Mouse (Mus musculus) heart, postnatal 10 days (tissue): Measurements from ENCODE around the gene Olfr599. TPM values are rescaled to one million over a fixed set of nuclear protein-coding genes. Genes with fewer than 3 reads are reported as not detected.
"Not testable (repeated sequence)": the region's sequence is repeated elsewhere in the genome, so short reads cannot be mapped to it uniquely, and the experiment has no call there.

Experiments used
- DNase-seq, 2 experiments: peaks; one replicate each; pipeline ENCODE4 v3.0.0; 2021
- intact Hi-C: fragments of 180-260 bp; cut with DNase I; formaldehyde crosslinking; loops from one replicate; pipeline ENCODE4 v1.15.1; 2025
- total RNA-seq, 2 experiments: library from RNA; stranded (reverse); gene quantifications; 2 replicates each; pipeline ENCODE4 v1.2.3; 2021

Gene Olfr599
- not detected for total RNA-seq

- no peak for DNase-seq
- intact Hi-C loops: no loop called here
These were observed at the start of gene Olfr599 for GRCm38 (mm10) chr7:103335617-103336016. Olfr599 (plus strand) TSS chr7:103335917.

- intact Hi-C loops, DNase-seq: not testable (repeated sequence)
These were observed 30.4 kb upstream of the Olfr599 start, which contains the start of gene Olfr596 for GRCm38 (mm10) chr7:103305348-103305747. Olfr596 (plus strand) TSS chr7:103305648.

- DNase-seq, intact Hi-C loops: not testable (repeated sequence)
These were observed 19.7 kb upstream of the Olfr599 start, which contains the start of gene Olfr597 for GRCm38 (mm10) chr7:103316015-103316414. Olfr597 (plus strand) TSS chr7:103316315.

GRCm38 (mm10) chr7:103323268-103323667 lies 12.4 kb upstream of the Olfr599 start, which contains the start of gene Olfr598:
Olfr598 (plus strand) TSS chr7:103323568.
- DNase-seq: no peak
- intact Hi-C loops: no loop called here

- intact Hi-C loops: no loop called here
- no peak for DNase-seq
These were observed 13.9 kb downstream of the Olfr599 start, which contains the start of gene Olfr600 for GRCm38 (mm10) chr7:103349569-103349968. Olfr600 (minus strand) TSS chr7:103349669.

- no peak for DNase-seq
- intact Hi-C loops: no loop called here
These were observed 26.8 kb downstream of the Olfr599 start, which contains the start of gene Olfr601 for GRCm38 (mm10) chr7:103362555-103362954. Olfr601 (minus strand) TSS chr7:103362655.

- no peak for DNase-seq
- intact Hi-C loops: no loop called here
These were observed 50.4 kb downstream of the Olfr599 start, which contains the start of gene Olfr603 for GRCm38 (mm10) chr7:103386077-103386476. Olfr603 (minus strand) TSS chr7:103386177.

Other genes starting within 250 kb of the Olfr599 start
- gene Olfr585, start 238.2 kb upstream of the Olfr599 start, total RNA-seq: not detected
- gene Olfr586, start 210.3 kb upstream of the Olfr599 start, total RNA-seq: not detected
- not detected for gene Olfr588-ps1, start 195.0 kb upstream of the Olfr599 start, total RNA-seq
- not detected for gene Olfr589, start 179.6 kb upstream of the Olfr599 start, total RNA-seq
- gene Olfr591, start 157.6 kb upstream of the Olfr599 start, total RNA-seq: not detected
- gene Olfr592, start 151.1 kb upstream of the Olfr599 start, total RNA-seq: not detected
- not detected for gene Olfr593, start 124.1 kb upstream of the Olfr599 start, total RNA-seq
- not detected for gene Olfr594, start 118.9 kb upstream of the Olfr599 start, total RNA-seq
- not detected for gene Usp17ld, start 83.4 kb upstream of the Olfr599 start, total RNA-seq
- gene Olfr596, start 30.3 kb upstream of the Olfr599 start, total RNA-seq: not detected
- gene Olfr597, start 19.6 kb upstream of the Olfr599 start, total RNA-seq: not detected
- not detected for gene Olfr598, start 12.3 kb upstream of the Olfr599 start, total RNA-seq
- gene Olfr600, start 13.8 kb downstream of the Olfr599 start, total RNA-seq: not detected
- not detected for gene Olfr601, start 26.7 kb downstream of the Olfr599 start, total RNA-seq
- gene Olfr603, start 50.3 kb downstream of the Olfr599 start, total RNA-seq: not detected
- gene Usp17lc, start 79.2 kb downstream of the Olfr599 start, total RNA-seq: not detected
- not detected for gene Olfr605, start 109.5 kb downstream of the Olfr599 start, total RNA-seq
- not detected for gene Olfr606, start 113.1 kb downstream of the Olfr599 start, total RNA-seq
- gene Olfr607, start 128.2 kb downstream of the Olfr599 start, total RNA-seq: not detected
- under 1 TPM; 0.17 to 0.62 TPM for gene Olfr608, start 134.0 kb downstream of the Olfr599 start, total RNA-seq
- not detected for gene Olfr609, start 162.1 kb downstream of the Olfr599 start, total RNA-seq
- not detected for gene Olfr610, start 176.2 kb downstream of the Olfr599 start, total RNA-seq
- gene Olfr611, start 184.9 kb downstream of the Olfr599 start, total RNA-seq: not detected
- gene Olfr612, start 206.8 kb downstream of the Olfr599 start, total RNA-seq: not detected
- gene Olfr613, start 212.2 kb downstream of the Olfr599 start, total RNA-seq: not detected
- gene Olfr615, start 220.2 kb downstream of the Olfr599 start, total RNA-seq: not detected
- gene Olfr616, start 233.2 kb downstream of the Olfr599 start, total RNA-seq: not detected
- not detected for gene Olfr617, start 237.1 kb downstream of the Olfr599 start, total RNA-seq